Mouse (Mus musculus): ENCODE data around the gene Pcyt2.
A peak's percentile ranks its signal among the peaks of the same experiment; 100 is the strongest.

GRCm38 (mm10) chr11:120659509-120660300 lies 42.0 kb upstream of the Pcyt2 start:
- 0 out of 2 replicates have a peak, but pooled peaks have one; percentile 1 for TF ChIP-seq CTCF (IDR thresholded peaks at IDR 0.05; ENCODE audit: low read depth, low read length)
- TF ChIP-seq POLR2A (IDR thresholded peaks at IDR 0.05; ENCODE audit: extremely low read depth, insufficient read depth, low read length): 0 out of 2 replicates have a peak, but pooled peaks have one; percentile 7
